Mouse (Mus musculus): ENCODE results near the gene March6. TPM values are rescaled to one million over a fixed set of nuclear protein-coding genes. Genes with fewer than 3 reads are reported as not detected.

March6 gene
- polyA plus RNA-seq, 1 experiment from 2014 or later, result 40.7 TPM

DNA sequence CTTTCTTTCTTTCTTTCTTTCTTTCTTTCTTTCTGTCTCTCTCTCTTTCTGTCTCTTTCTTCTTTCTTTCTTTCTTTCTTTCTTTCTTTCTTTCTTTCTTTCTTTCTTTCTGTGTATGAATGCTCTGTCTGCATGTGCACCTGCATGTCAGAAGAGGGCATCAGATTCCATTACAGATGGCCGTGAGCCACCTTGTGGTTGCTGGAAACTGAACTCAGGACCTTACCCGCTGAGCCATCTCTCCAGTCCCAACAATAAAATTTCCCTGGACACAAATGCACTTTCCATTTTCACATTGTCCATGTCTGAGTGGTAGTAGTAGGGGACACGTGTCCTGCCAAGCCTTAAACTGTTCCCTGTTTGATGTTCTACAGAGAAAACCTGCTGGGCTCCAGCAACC, 103.5 kb downstream of the March6 start:
- no peak overlapping the region for H3K27ac ChIP-seq
- ATAC-seq (ENCODE audit: insufficient number of reproducible peaks, insufficient read depth, low FRiP score, low TSS enrichment, low read depth), result no peak
- no peaks in the 10 kb centered on the region for H3K36me3 ChIP-seq
- no peak overlapping the region for H3K4me2 ChIP-seq
- WGBS, result 58% methylated on average over 3 of the region's 3 CpGs
- H3K4me3 ChIP-seq (replicated peaks), result no peak overlapping the region
- H3K4me1 ChIP-seq (replicated peaks), result no peaks in the 10 kb centered on the region; the same call in 1 of the 2 replicates
- H3K27me3 ChIP-seq, result no peaks in the 10 kb centered on the region
- H3K9ac ChIP-seq (replicated peaks), result no peak overlapping the region
- H3K9me3 ChIP-seq, result no peaks in the 10 kb centered on the region

DNA sequence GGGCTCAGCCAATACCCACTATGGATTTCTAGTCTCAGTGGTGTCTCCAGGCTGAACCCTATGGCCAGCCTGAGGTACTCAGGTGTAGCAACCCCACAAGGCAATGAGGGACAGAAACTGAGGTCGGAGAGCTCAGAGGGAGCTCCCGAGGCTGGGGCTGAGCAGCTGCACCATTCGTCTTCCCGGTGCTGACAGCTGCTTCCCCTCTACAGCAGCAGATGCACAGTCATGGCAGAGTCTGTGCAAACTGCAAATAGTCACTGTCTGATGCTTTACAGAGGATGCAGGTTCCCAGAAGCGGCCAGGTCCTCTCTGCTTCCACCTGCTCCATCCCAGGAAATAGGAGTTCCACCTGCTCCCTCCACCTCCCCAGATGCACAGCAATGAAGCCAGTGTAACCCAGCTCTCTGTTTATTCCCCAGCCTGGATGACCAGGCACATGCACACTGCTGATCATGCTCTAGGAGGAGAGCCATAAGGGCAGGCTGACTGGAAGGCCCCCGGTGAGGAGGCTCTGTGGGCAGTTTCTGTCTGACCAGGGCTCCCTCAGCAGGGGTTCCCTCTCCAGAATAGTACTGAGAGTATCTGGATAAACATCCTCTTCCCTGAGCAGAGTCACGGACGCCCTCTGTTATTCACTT, 104.7 kb downstream of the March6 start:
- H3K9me3 ChIP-seq, result no peaks in the 10 kb centered on the region
- no peaks in the 10 kb centered on the region for H3K27me3 ChIP-seq
- ATAC-seq (ENCODE audit: insufficient number of reproducible peaks, insufficient read depth, low FRiP score, low TSS enrichment, low read depth), result no peak
- H3K4me3 ChIP-seq (replicated peaks), result no peak overlapping the region
- no peaks in the 10 kb centered on the region; the same call in 1 of the 2 replicates for H3K4me1 ChIP-seq (replicated peaks)
- H3K4me2 ChIP-seq, result no peak overlapping the region
- WGBS, result 53% methylated on average over 8 of the region's 8 CpGs
- no peaks in the 10 kb centered on the region for H3K36me3 ChIP-seq
- no peak overlapping the region for H3K9ac ChIP-seq (replicated peaks)
- H3K27ac ChIP-seq, result no peak overlapping the region

DNA sequence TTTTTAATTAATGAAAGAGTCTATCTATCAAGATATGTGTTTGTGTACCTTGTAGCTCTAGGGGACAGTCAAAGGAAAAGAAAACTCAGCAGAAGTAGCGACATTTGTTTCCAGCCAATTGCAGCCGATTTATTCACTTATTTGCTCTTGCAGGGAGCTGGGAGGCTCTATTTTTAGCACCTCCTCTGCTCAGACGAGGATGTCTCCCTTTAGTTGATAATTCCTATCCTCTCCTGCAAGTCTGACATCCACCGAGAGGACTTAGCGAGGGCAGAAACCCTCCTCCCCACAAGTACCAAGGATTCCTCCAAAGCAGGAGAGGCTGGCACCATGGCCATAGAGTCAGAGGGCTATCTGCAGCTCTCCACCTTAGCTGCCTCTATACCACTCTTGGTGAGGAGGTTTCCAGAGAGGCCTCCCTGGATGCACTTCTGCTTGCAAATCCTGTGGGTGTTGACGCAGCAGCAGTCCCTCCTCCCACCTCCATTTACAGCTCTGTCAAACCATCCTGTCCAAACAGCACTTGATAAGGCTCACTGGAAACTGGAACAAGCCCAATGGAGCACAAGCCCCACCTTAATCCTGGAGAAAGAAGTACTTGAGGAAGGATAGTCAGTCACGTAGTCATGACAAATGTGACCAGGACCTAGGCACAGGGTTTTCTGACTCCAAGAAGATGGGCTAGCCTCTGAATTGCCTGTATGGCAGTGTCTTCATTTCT, 108.0 kb downstream of the March6 start:
- 61% methylated on average over 7 of the region's 7 CpGs for WGBS
- no peak for ATAC-seq (ENCODE audit: insufficient number of reproducible peaks, insufficient read depth, low FRiP score, low TSS enrichment, low read depth)
- H3K27me3 ChIP-seq, result peaks cover 5% of the 10 kb centered on the region; the same call in 1 of the 2 replicates

DNA sequence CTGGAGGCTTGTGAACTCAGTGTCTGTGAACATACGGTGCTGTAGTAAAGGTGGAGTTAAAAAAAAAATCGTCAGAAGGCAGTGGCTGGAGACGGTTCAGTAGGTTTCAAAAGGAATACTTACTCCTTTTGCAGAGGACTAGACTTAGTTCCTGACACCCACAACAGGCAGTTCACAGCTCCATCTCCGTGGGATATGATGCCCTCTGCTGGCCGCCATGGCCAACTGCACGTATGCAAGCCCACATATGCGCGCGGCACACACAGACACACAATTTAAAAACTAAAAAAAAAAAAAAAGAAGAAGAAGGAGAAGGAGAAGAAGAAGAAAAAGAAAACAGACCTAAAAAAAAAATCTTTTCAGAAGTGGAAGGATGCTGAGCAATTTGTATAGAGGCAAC, 111.8 kb downstream of the March6 start:
- no peak overlapping the region for H3K4me3 ChIP-seq (replicated peaks)
- H3K9ac ChIP-seq (replicated peaks), result no peak overlapping the region
- H3K27me3 ChIP-seq, result peaks cover 5% of the 10 kb centered on the region; the same call in 1 of the 2 replicates
- H3K9me3 ChIP-seq, result no peaks in the 10 kb centered on the region
- no peak overlapping the region for H3K27ac ChIP-seq
- 0 out of 2 replicates have a peak, but pooled peaks cover 4% of the 10 kb centered on the region for H3K4me1 ChIP-seq (replicated peaks)
- H3K4me2 ChIP-seq, result peak overlapping the region; percentile 33; the same call in 1 of the 2 replicates
- no peak for ATAC-seq (ENCODE audit: insufficient number of reproducible peaks, insufficient read depth, low FRiP score, low TSS enrichment, low read depth)
- H3K36me3 ChIP-seq, result no peaks in the 10 kb centered on the region
- 36% methylated on average over 9 of the region's 9 CpGs for WGBS

More for the DNA sequence above, 108.0 kb downstream of the March6 start:
- Histone ChIP-seq H3K4me2 (no peak overlapping the region), H3K4me1 (replicated peaks) (peaks cover 4% of the 10 kb centered on the region; the same call in 1 of the 2 replicates), H3K9ac (replicated peaks) (no peak overlapping the region), H3K4me3 (replicated peaks) (no peak overlapping the region), H3K9me3 (no peaks in the 10 kb centered on the region), H3K36me3 (no peaks in the 10 kb centered on the region), H3K27ac (no peak overlapping the region)

DNA sequence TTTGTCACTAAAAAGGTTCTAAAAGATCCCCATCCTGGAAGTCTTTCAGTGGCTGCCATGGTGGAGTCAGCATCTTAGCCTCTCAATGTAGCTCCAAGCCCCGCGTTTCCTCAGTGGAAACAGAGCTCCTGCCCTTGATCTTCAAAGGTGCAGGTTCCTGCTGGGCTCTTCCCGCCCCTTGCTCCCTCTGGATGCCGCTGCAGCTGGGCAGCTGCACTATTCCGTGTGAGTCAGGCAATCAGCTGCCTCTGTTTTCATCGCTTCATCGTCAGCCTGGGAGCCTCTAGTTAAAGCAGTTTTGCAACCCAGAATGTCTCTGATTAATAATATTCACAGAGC, 112.2 kb downstream of the March6 start:
- H3K4me1 ChIP-seq (replicated peaks), result 0 out of 2 replicates have a peak, but pooled peaks cover 4% of the 10 kb centered on the region
- H3K27ac ChIP-seq, result no peak overlapping the region
- H3K4me2 ChIP-seq, result peak overlapping the region; percentile 33
- WGBS, result 6% methylated on average over 7 of the region's 7 CpGs
- H3K4me3 ChIP-seq (replicated peaks), result no peak overlapping the region
- H3K36me3 ChIP-seq, result no peaks in the 10 kb centered on the region
- H3K9ac ChIP-seq (replicated peaks), result no peak overlapping the region
- peaks cover 5% of the 10 kb centered on the region; the same call in 1 of the 2 replicates for H3K27me3 ChIP-seq
- H3K9me3 ChIP-seq, result no peaks in the 10 kb centered on the region
- ATAC-seq (ENCODE audit: insufficient number of reproducible peaks, insufficient read depth, low FRiP score, low TSS enrichment, low read depth), result no peak

DNA sequence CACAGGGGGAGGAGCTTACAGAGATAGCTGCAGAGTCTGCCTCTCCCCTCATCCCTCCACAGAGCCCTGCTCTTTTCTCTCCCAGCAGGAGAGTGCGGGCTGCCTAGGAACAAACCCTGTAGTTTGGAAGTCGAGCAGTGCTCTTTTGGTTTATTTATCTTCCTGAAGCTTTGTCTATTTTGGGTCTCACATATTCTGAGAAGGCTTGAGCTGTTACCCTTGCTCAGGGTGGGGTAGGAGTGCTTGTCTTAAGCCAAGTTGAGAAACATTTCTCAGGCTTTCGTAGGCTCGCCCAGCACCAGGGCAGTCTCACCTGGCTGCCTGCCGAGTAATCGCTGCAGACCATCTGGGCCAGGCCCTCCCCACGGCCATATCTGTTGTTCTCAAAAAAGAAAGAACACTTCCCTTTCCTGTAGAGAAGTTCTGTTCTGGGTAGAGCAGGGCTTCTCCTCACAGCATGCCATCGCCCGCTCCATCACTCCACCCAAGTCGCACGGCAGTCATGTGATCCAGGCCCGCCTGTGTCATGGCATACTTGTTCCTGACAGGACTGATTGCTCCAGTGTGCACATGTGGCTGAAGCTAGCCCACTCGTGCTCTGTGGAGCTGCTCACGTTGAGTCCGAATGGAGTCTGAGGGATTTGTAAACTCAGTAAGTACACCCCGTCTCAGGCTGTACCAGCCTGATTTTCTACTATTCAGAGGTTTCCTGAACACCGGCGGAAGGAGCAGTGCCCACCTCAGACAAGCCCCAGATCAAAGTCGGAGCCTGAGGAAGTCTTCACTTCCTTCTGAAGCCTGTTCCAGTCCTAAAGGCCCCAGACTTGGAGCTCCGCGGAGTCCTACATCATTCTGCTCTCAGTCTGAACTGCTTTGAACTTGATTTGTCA, 112.8 kb downstream of the March6 start:
- Histone ChIP-seq H3K9ac (replicated peaks) (no peak overlapping the region), H3K9me3 (no peaks in the 10 kb centered on the region), H3K4me1 (replicated peaks) (0 out of 2 replicates have a peak, but pooled peaks cover 4% of the 10 kb centered on the region), H3K4me2 (peak overlapping the region; percentile 33), H3K4me3 (replicated peaks) (no peak overlapping the region), H3K27ac (no peak overlapping the region), H3K36me3 (no peaks in the 10 kb centered on the region), H3K27me3 (peaks cover 5% of the 10 kb centered on the region; the same call in 1 of the 2 replicates)
- ATAC-seq (ENCODE audit: insufficient number of reproducible peaks, insufficient read depth, low FRiP score, low TSS enrichment, low read depth), result no peak
- 52% methylated on average over 21 of the region's 21 CpGs for WGBS

DNA sequence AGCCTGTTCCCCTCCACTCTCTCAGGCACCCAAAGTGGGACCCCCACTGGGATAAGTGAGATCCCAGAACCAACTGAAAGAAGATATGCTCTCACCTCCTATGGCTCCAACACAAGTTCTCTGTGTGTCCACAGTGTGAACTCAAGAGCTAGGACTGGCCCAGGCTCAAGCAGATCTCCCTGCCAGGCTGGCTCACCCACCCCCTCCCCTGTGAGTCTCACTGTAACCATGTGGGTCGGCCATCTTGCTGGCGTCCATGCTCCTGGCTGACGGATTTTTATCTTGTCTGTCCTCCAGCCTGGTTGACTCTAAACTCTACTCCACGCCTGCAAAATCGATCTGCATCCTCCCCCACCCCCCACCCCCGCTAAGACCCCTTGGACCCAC, 113.5 kb downstream of the March6 start:
- no peak for ATAC-seq (ENCODE audit: insufficient number of reproducible peaks, insufficient read depth, low FRiP score, low TSS enrichment, low read depth)
- Histone ChIP-seq H3K9ac (replicated peaks) (no peak overlapping the region), H3K27ac (no peak overlapping the region), H3K9me3 (no peaks in the 10 kb centered on the region), H3K4me1 (replicated peaks) (0 out of 2 replicates have a peak, but pooled peaks cover 4% of the 10 kb centered on the region), H3K27me3 (peaks cover 5% of the 10 kb centered on the region; the same call in 1 of the 2 replicates), H3K4me2 (no peak overlapping the region), H3K4me3 (replicated peaks) (no peak overlapping the region), H3K36me3 (no peaks in the 10 kb centered on the region)
- 70% methylated on average over 6 of the region's 6 CpGs for WGBS

DNA sequence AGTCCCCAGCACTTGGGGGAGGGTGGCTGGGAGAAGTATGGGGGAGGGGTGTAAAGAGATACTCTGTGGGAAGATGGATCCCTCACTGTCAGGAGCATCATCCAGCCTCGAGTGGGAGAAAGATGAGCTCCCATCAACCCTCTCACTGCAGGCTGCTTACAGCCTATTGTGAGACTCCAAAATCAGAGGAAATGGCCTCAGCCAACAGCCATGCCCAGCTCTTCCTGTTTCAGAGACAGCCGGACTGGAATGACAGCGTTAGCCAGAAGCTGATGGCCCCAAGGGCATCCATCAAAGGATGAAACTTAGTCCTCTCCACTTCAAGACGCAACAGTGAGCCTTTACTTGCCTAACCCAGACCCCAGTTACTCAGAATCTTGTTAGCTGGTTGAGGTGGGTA, 115.7 kb downstream of the March6 start:
- H3K4me1 ChIP-seq (replicated peaks), result 0 out of 2 replicates have a peak, but pooled peaks cover 4% of the 10 kb centered on the region
- no peaks in the 10 kb centered on the region for H3K9me3 ChIP-seq
- H3K4me3 ChIP-seq (replicated peaks), result no peak overlapping the region
- peaks cover 5% of the 10 kb centered on the region; the same call in 1 of the 2 replicates for H3K27me3 ChIP-seq
- no peak overlapping the region for H3K9ac ChIP-seq (replicated peaks)
- no peak overlapping the region for H3K27ac ChIP-seq
- no peaks in the 10 kb centered on the region for H3K36me3 ChIP-seq
- ATAC-seq (ENCODE audit: insufficient number of reproducible peaks, insufficient read depth, low FRiP score, low TSS enrichment, low read depth), result no peak
- WGBS, result 67% methylated on average over 4 of the region's 4 CpGs
- H3K4me2 ChIP-seq, result no peak overlapping the region

DNA sequence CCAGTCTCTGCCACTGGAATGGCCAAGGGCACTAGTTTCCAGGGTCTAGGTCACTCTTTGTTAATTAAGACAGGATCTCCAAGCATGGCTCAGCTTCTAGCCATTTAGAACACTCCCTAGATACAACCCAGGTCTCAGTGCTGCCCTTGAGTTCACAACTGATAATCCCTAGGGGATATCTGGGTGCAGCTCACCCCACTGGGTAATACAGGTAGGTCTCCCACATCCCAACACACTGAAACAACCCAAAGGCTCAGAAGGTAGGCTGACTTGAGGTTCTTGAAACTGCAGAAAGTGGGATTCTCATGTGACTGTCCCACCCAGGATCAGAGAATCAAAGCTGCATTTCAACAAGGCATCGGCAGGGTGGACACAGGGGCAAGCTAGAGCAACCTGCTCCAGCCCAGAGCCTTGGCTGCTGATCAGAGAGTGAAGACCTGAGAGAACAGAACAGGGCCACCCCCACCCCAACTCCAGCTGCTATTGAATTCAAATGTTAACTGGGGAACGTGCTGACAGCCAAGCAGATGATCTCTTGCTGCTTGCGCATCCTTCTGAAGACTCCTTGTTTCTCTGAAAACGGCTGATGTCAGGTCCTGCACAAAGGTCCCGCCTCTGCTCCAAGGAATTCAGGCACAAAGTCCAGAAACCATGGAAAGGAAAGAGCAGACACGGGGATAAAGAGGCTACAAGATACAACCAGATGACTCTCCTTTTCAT, 116.5 kb downstream of the March6 start:
- 0 out of 2 replicates have a peak, but pooled peaks cover 4% of the 10 kb centered on the region for H3K4me1 ChIP-seq (replicated peaks)
- H3K9ac ChIP-seq (replicated peaks), result no peak overlapping the region
- WGBS, result 60% methylated on average over 6 of the region's 6 CpGs
- no peaks in the 10 kb centered on the region for H3K9me3 ChIP-seq
- no peaks in the 10 kb centered on the region for H3K36me3 ChIP-seq
- ATAC-seq (ENCODE audit: insufficient number of reproducible peaks, insufficient read depth, low FRiP score, low TSS enrichment, low read depth), result no peak
- peaks cover 5% of the 10 kb centered on the region; the same call in 1 of the 2 replicates for H3K27me3 ChIP-seq
- no peak overlapping the region for H3K4me3 ChIP-seq (replicated peaks)
- no peak overlapping the region for H3K27ac ChIP-seq
- no peak overlapping the region for H3K4me2 ChIP-seq

DNA sequence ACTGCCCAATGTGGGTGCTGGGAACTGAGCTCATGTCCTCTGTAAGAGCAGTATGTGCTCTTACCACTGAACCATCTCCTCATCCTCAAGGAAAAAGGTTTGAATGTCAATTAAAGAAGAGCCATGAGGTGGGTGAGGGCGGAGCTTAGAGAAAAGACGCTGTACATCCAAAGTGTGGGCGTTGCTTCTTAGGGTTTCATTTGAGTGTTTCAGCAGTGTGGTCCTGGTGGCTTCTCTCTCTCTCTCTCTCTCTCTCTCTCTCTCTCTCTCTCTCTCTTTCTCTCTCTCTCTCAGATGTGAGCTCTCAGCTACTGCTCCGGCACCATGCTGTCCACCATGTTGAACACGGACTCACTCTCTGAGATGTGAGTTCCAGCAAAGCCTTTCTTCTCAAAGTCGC, 117.2 kb downstream of the March6 start:
- no peak overlapping the region for H3K9ac ChIP-seq (replicated peaks)
- no peak for ATAC-seq (ENCODE audit: insufficient number of reproducible peaks, insufficient read depth, low FRiP score, low TSS enrichment, low read depth)
- no peak overlapping the region for H3K27ac ChIP-seq
- H3K27me3 ChIP-seq, result peaks cover 5% of the 10 kb centered on the region; the same call in 1 of the 2 replicates
- 0 out of 2 replicates have a peak, but pooled peaks cover 4% of the 10 kb centered on the region for H3K4me1 ChIP-seq (replicated peaks)
- H3K36me3 ChIP-seq, result no peaks in the 10 kb centered on the region
- 88% methylated on average over 6 of the region's 6 CpGs for WGBS
- H3K9me3 ChIP-seq, result no peaks in the 10 kb centered on the region
- H3K4me2 ChIP-seq, result no peak overlapping the region
- no peak overlapping the region for H3K4me3 ChIP-seq (replicated peaks)

Data from limb, embryonic 12.5 days (tissue).